Mouse (Mus musculus): Measurements from ENCODE around the gene Ndufaf5. TPM values are rescaled to one million over a fixed set of nuclear protein-coding genes. Genes with fewer than 3 reads are reported as not detected.

Gene Ndufaf5
- polyA plus RNA-seq, 1 experiment from 2014 or later: 31.7 TPM

- no peaks in the 10 kb centered on the region for H3K9me3 ChIP-seq (replicated peaks)
- no peaks in the 10 kb centered on the region for H3K36me3 ChIP-seq
- no peak overlapping the region for H3K4me2 ChIP-seq (replicated peaks)
- ATAC-seq (ENCODE audit: low FRiP score): no peak
- H3K27me3 ChIP-seq: no peaks in the 10 kb centered on the region
- peaks cover 3% of the 10 kb centered on the region; the same call in 1 of the 2 replicates for H3K4me1 ChIP-seq
- no peak overlapping the region for H3K27ac ChIP-seq
- H3K9ac ChIP-seq: no peak overlapping the region
- H3K4me3 ChIP-seq: no peak overlapping the region
- 77% methylated on average over 2 of the region's 2 CpGs for WGBS
Observed at GRCm38 (mm10) chr2:140215415-140215814, 45.0 kb downstream of the Ndufaf5 start.

- WGBS: 86% methylated on average over 1 of the region's 1 CpGs
- Histone ChIP-seq H3K27ac (no peak overlapping the region), H3K9ac (no peak overlapping the region), H3K4me1 (peaks cover 3% of the 10 kb centered on the region; the same call in 1 of the 2 replicates), H3K9me3 (replicated peaks) (no peaks in the 10 kb centered on the region), H3K4me3 (no peak overlapping the region), H3K4me2 (replicated peaks) (no peak overlapping the region), H3K36me3 (no peaks in the 10 kb centered on the region), H3K27me3 (no peaks in the 10 kb centered on the region)
- no peak for ATAC-seq (ENCODE audit: low FRiP score)
Observed at GRCm38 (mm10) chr2:140215965-140216364, 45.5 kb downstream of the Ndufaf5 start.

GRCm38 (mm10) chr2:140220325-140220724, 49.9 kb downstream of the Ndufaf5 start:
- Histone ChIP-seq H3K27me3 (no peaks in the 10 kb centered on the region), H3K4me3 (no peak overlapping the region), H3K9me3 (replicated peaks) (no peaks in the 10 kb centered on the region), H3K9ac (no peak overlapping the region), H3K36me3 (no peaks in the 10 kb centered on the region), H3K4me1 (peaks cover 3% of the 10 kb centered on the region; the same call in 1 of the 2 replicates), H3K4me2 (replicated peaks) (no peak overlapping the region), H3K27ac (no peak overlapping the region)
- 0 out of 2 replicates have a peak, but pooled peaks have one; percentile 32 for ATAC-seq (ENCODE audit: low FRiP score)
- WGBS: 52% methylated on average over 8 of the region's 8 CpGs

- 74% methylated on average over 1 of the region's 1 CpGs for WGBS
- no peak for ATAC-seq (ENCODE audit: low FRiP score)
Observed at GRCm38 (mm10) chr2:140230295-140230694, 59.8 kb downstream of the Ndufaf5 start.

GRCm38 (mm10) chr2:140237245-140237644, 66.8 kb downstream of the Ndufaf5 start:
- H3K4me2 ChIP-seq (replicated peaks): no peak overlapping the region
- H3K27ac ChIP-seq: no peak overlapping the region
- no peak overlapping the region for H3K4me3 ChIP-seq
- H3K4me1 ChIP-seq: no peaks in the 10 kb centered on the region
- WGBS: 56% methylated on average over 6 of the region's 6 CpGs
- no peak overlapping the region for H3K9ac ChIP-seq
- H3K9me3 ChIP-seq (replicated peaks): no peaks in the 10 kb centered on the region
- H3K36me3 ChIP-seq: no peaks in the 10 kb centered on the region
- ATAC-seq (ENCODE audit: low FRiP score): peak; percentile 66; the same call in 1 of the 2 replicates
- H3K27me3 ChIP-seq: no peaks in the 10 kb centered on the region

More at GRCm38 (mm10) chr2:140230295-140230694, 59.8 kb downstream of the Ndufaf5 start:
- no peaks in the 10 kb centered on the region for H3K27me3 ChIP-seq
- H3K4me2 ChIP-seq (replicated peaks): no peak overlapping the region
- no peaks in the 10 kb centered on the region for H3K4me1 ChIP-seq
- no peak overlapping the region for H3K4me3 ChIP-seq
- no peak overlapping the region for H3K27ac ChIP-seq
- H3K36me3 ChIP-seq: no peaks in the 10 kb centered on the region
- no peak overlapping the region for H3K9ac ChIP-seq
- H3K9me3 ChIP-seq (replicated peaks): no peaks in the 10 kb centered on the region

GRCm38 (mm10) chr2:140242398-140242797, 71.9 kb downstream of the Ndufaf5 start:
- Histone ChIP-seq H3K27me3 (no peaks in the 10 kb centered on the region), H3K4me3 (no peak overlapping the region), H3K4me1 (no peaks in the 10 kb centered on the region), H3K9ac (no peak overlapping the region), H3K27ac (no peak overlapping the region), H3K9me3 (replicated peaks) (no peaks in the 10 kb centered on the region), H3K4me2 (replicated peaks) (no peak overlapping the region), H3K36me3 (no peaks in the 10 kb centered on the region)
- 72% methylated on average over 5 of the region's 5 CpGs for WGBS
- peak; percentile 27; the same call in 1 of the 2 replicates for ATAC-seq (ENCODE audit: low FRiP score)

- no peak for ATAC-seq (ENCODE audit: low FRiP score)
- no peaks in the 10 kb centered on the region for H3K36me3 ChIP-seq
- H3K27ac ChIP-seq: no peak overlapping the region
- no peaks in the 10 kb centered on the region for H3K4me1 ChIP-seq
- no peaks in the 10 kb centered on the region for H3K27me3 ChIP-seq
- no peak overlapping the region for H3K4me2 ChIP-seq (replicated peaks)
- H3K9me3 ChIP-seq (replicated peaks): no peaks in the 10 kb centered on the region
- H3K4me3 ChIP-seq: no peak overlapping the region
- WGBS: 90% methylated on average over 5 of the region's 5 CpGs
- H3K9ac ChIP-seq: no peak overlapping the region
Observed at GRCm38 (mm10) chr2:140243105-140243504, 72.7 kb downstream of the Ndufaf5 start.

Other genes starting within 250 kb of the Ndufaf5 start
- 17.7 and 17.8 TPM in 2 replicates for gene Tasp1, start 103.8 kb upstream of the Ndufaf5 start, polyA plus RNA-seq (2016; fragmentation: Nextera tagmentation; extraction: Ambion mirVana)
- gene Gm17374, start 18.6 kb upstream of the Ndufaf5 start, polyA plus RNA-seq (2016; fragmentation: Nextera tagmentation; extraction: Ambion mirVana): not detected in 2 replicates
- gene Esf1, start 85 bp upstream of the Ndufaf5 start, polyA plus RNA-seq (2016; fragmentation: Nextera tagmentation; extraction: Ambion mirVana): 27.7 and 28.2 TPM in 2 replicates
- gene Sel1l2, start 219.1 kb downstream of the Ndufaf5 start, polyA plus RNA-seq (2016; fragmentation: Nextera tagmentation; extraction: Ambion mirVana): not detected in 2 replicates
- gene Macrod2, start 224.7 kb downstream of the Ndufaf5 start, polyA plus RNA-seq (2016; fragmentation: Nextera tagmentation; extraction: Ambion mirVana): 59.2 and 60.2 TPM in 2 replicates